Mouse (Mus musculus) myocyte (in vitro differentiated cells): ENCODE measurements around the gene Gm1043. TPM values are rescaled to one million over a fixed set of nuclear protein-coding genes. Genes with fewer than 3 reads are reported as not detected.

Experiments used
- H3K27me3 ChIP-seq: one replicate; pipeline ENCODE4 v1.6.1; 2011; ENCODE audit not compliant: control insufficient read depth, insufficient read depth, insufficient read length
- H3K36me3 ChIP-seq: one replicate; pipeline ENCODE4 v1.6.1; 2011; ENCODE audit not compliant: control insufficient read depth, insufficient read depth
- H3K4me2 ChIP-seq: one replicate; pipeline ENCODE4 v1.6.1; 2011; ENCODE audit warnings: low read depth, control low read depth
- H3K4me3 ChIP-seq: one replicate; pipeline ENCODE4 v1.5.1; 2011; ENCODE audit warnings: mild to moderate bottlenecking, control low read depth, moderate library complexity
- H3K79me2 ChIP-seq: one replicate; pipeline ENCODE4 v1.6.1; 2011; ENCODE audit not compliant: control insufficient read depth, insufficient read depth
- H3ac ChIP-seq: one replicate; pipeline ENCODE4 v1.6.1; 2011; ENCODE audit not compliant: control insufficient read depth, insufficient read length
- CEBPB ChIP-seq: IDR thresholded peaks from 2 replicates; pipeline ENCODE4 v1.6.1; 2011; ENCODE audit warnings: mild to moderate bottlenecking, moderate library complexity; ENCODE audit not compliant: poor library complexity, insufficient read depth, severe bottlenecking
- E2F4 ChIP-seq: IDR thresholded peaks from one replicate; pipeline ENCODE4 v1.6.1; 2011; ENCODE audit warnings: mild to moderate bottlenecking, control low read depth, moderate library complexity; ENCODE audit not compliant: insufficient read depth
- MAX ChIP-seq: IDR thresholded peaks from one replicate; pipeline ENCODE4 v1.6.1; 2011; ENCODE audit warnings: low read depth, mild to moderate bottlenecking, control low read depth
- MYOD1 ChIP-seq, 3 experiments: IDR thresholded peaks; one replicate each; pipeline ENCODE4 v1.6.1; 2011; ENCODE audit warnings: control low read depth in 2 of 3, low read depth in 2 of 3, mild to moderate bottlenecking in 2 of 3, moderate library complexity in 1 of 3; ENCODE audit not compliant: insufficient read length in 2 of 3, control insufficient read depth in 1 of 3
- MYOG ChIP-seq, 3 experiments: IDR thresholded peaks; one replicate each; pipeline ENCODE4 v1.6.1; 2011; ENCODE audit warnings: control low read depth in 2 of 3, low read depth in 2 of 3, mild to moderate bottlenecking in 2 of 3; ENCODE audit not compliant: insufficient read length in 2 of 3, control insufficient read depth in 1 of 3, insufficient read depth in 1 of 3
- POLR2A ChIP-seq: IDR thresholded peaks from one replicate; pipeline ENCODE4 v1.6.1; 2011; ENCODE audit warnings: low read depth, mild to moderate bottlenecking, control low read depth, moderate library complexity; ENCODE audit not compliant: insufficient read length
- POLR2AphosphoS2 ChIP-seq: IDR thresholded peaks from one replicate; pipeline ENCODE4 v1.6.1; 2011; ENCODE audit warnings: low read depth, control low read depth; ENCODE audit not compliant: insufficient read length
- REST ChIP-seq: IDR thresholded peaks from one replicate; pipeline ENCODE4 v1.6.1; 2011; ENCODE audit warnings: mild to moderate bottlenecking, control low read depth, moderate library complexity; ENCODE audit not compliant: insufficient read depth, insufficient read length
- SRF ChIP-seq: IDR thresholded peaks from one replicate; pipeline ENCODE4 v1.6.1; 2011; ENCODE audit warnings: low read depth; ENCODE audit not compliant: control insufficient read depth, insufficient read length
- TCF12 ChIP-seq: IDR thresholded peaks from one replicate; pipeline ENCODE4 v1.6.1; 2011; ENCODE audit warnings: mild to moderate bottlenecking, control low read depth; ENCODE audit not compliant: poor library complexity, insufficient read depth, severe bottlenecking
- TCF3 ChIP-seq: IDR thresholded peaks from one replicate; pipeline ENCODE4 v1.6.1; 2011; ENCODE audit warnings: low read depth, control low read depth; ENCODE audit not compliant: insufficient read length
- USF1 ChIP-seq: IDR thresholded peaks from one replicate; pipeline ENCODE4 v1.6.1; 2011; ENCODE audit warnings: low read depth, mild to moderate bottlenecking, control low read depth, moderate library complexity
- polyA plus RNA-seq: library from polyadenylated mRNA; unstranded; fragments of >200 nt; fragmentation: generic; extraction: Trizol; gene quantifications from one replicate; pipeline ENCODE4 v1.2.1, GENCODE M21; 2012; ENCODE audit warnings: missing spikeins

Gm1043 gene
- polyA plus RNA-seq, 1 experiment = not detected

DNA sequence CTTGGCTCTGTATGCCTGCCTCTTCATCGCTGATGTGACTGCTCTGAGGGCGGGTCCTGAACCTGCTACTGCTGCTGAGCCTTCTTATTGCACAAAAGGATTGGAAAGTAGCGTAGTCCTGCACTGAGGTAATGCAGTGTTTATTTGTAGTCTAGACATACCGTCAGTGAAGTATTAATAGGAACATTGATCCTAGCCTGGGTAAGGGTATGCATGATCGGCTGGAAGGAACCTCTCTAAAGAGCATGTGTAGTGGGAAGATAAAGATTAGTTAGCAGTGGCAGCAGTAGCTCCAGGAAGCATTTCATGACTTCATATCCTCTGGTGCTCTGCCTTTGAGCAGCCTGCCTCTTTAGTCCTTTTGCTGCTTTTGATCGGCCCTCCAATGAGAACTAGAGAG, 43.5 kb upstream of the Gm1043 start:
- Histone ChIP-seq H3K79me2 (no peaks in the 10 kb centered on the region), H3K4me3 (no peak overlapping the region), H3K36me3 (no peaks in the 10 kb centered on the region), H3ac (no peak overlapping the region), H3K27me3 (peaks cover 39% of the 10 kb centered on the region), H3K4me2 (no peak overlapping the region)
- no peak for TF ChIP-seq USF1
- TF ChIP-seq MAX = no peak
- TF ChIP-seq REST = no peak

GRCm38 (mm10) chr5:37042934-37043333, 42.2 kb upstream of the Gm1043 start:
- TF ChIP-seq CEBPB (no peak), MAX (no peak), POLR2A (no peak), E2F4 (no peak), POLR2AphosphoS2 (no peak), TCF12 (no peak), MYOG (IDR thresholded peaks at IDR 0.05; ENCODE audit: control insufficient read depth in 1 of 3, insufficient read depth in 1 of 3, insufficient read length in 2 of 3, low read depth in 2 of 3) (no peak), REST (no peak), USF1 (no peak), MYOD1 (IDR thresholded peaks at IDR 0.05; ENCODE audit: control insufficient read depth in 1 of 3, insufficient read length in 2 of 3, low read depth in 2 of 3) (no peak), SRF (no peak), TCF3 (no peak)
- no peak overlapping the region for H3K4me3 ChIP-seq
- H3ac ChIP-seq = no peak overlapping the region
- H3K4me2 ChIP-seq = no peak overlapping the region
- peaks cover 32% of the 10 kb centered on the region for H3K27me3 ChIP-seq
- H3K79me2 ChIP-seq = no peaks in the 10 kb centered on the region
- H3K36me3 ChIP-seq = no peaks in the 10 kb centered on the region

DNA sequence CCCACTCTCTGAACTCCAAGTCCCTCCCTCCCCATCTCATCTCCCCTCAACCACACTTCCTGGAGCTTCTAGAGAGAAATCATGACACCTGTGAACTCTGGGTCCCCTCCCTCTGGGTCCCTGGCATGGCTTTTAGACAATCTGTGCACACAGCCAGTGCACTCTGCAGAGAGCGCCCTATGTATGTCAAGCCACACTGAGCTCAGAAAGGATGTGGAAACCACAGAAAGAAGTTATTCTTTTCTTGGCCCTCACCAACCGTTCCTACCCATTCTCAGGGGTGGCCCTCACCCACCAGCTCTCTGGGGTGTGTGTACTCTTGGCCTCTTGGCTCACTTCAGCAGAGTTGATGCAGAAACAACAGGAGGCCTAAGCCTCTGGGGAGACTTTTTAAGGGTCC, 40.4 kb upstream of the Gm1043 start:
- peaks cover 23% of the 10 kb centered on the region for H3K27me3 ChIP-seq
- H3K4me3 ChIP-seq = no peak overlapping the region
- H3K79me2 ChIP-seq = no peaks in the 10 kb centered on the region
- no peak overlapping the region for H3K4me2 ChIP-seq
- no peak for TF ChIP-seq E2F4
- no peak for TF ChIP-seq CEBPB
- TF ChIP-seq MYOD1 (IDR thresholded peaks at IDR 0.05; ENCODE audit: control insufficient read depth in 1 of 3, insufficient read length in 2 of 3, low read depth in 2 of 3) = no peak
- TF ChIP-seq POLR2AphosphoS2 = no peak
- TF ChIP-seq SRF = no peak
- TF ChIP-seq TCF3 = no peak
- no peak for TF ChIP-seq MAX
- H3ac ChIP-seq = no peak overlapping the region
- no peaks in the 10 kb centered on the region for H3K36me3 ChIP-seq

GRCm38 (mm10) chr5:37045582-37045981, 39.6 kb upstream of the Gm1043 start:
- H3K4me2 ChIP-seq = no peak overlapping the region
- peaks cover 27% of the 10 kb centered on the region for H3K27me3 ChIP-seq
- TF ChIP-seq REST (no peak), MYOG (IDR thresholded peaks at IDR 0.05; ENCODE audit: control insufficient read depth in 1 of 3, insufficient read depth in 1 of 3, insufficient read length in 2 of 3, low read depth in 2 of 3) (no peak), TCF12 (no peak), MAX (no peak), E2F4 (no peak), SRF (no peak), TCF3 (no peak), CEBPB (no peak), POLR2AphosphoS2 (no peak), USF1 (no peak), POLR2A (no peak), MYOD1 (IDR thresholded peaks at IDR 0.05; ENCODE audit: control insufficient read depth in 1 of 3, insufficient read length in 2 of 3, low read depth in 2 of 3) (no peak)
- no peak overlapping the region for H3K4me3 ChIP-seq
- H3ac ChIP-seq = no peak overlapping the region
- H3K79me2 ChIP-seq = no peaks in the 10 kb centered on the region
- no peaks in the 10 kb centered on the region for H3K36me3 ChIP-seq

- no peak overlapping the region for H3ac ChIP-seq
- H3K79me2 ChIP-seq = no peaks in the 10 kb centered on the region
- H3K4me2 ChIP-seq = no peak overlapping the region
- TF ChIP-seq USF1 (no peak), REST (no peak), TCF3 (no peak), POLR2AphosphoS2 (no peak), SRF (no peak), TCF12 (no peak), MAX (no peak), MYOD1 (IDR thresholded peaks at IDR 0.05; ENCODE audit: control insufficient read depth in 1 of 3, insufficient read length in 2 of 3, low read depth in 2 of 3) (no peak), CEBPB (no peak), MYOG (IDR thresholded peaks at IDR 0.05; ENCODE audit: control insufficient read depth in 1 of 3, insufficient read depth in 1 of 3, insufficient read length in 2 of 3, low read depth in 2 of 3) (no peak), POLR2A (no peak), E2F4 (no peak)
- peaks cover 33% of the 10 kb centered on the region for H3K27me3 ChIP-seq
- H3K4me3 ChIP-seq = no peak overlapping the region
- no peaks in the 10 kb centered on the region for H3K36me3 ChIP-seq
These were observed 38.4 kb upstream of the Gm1043 start for GRCm38 (mm10) chr5:37046791-37047190.
